Mouse (Mus musculus): ENCODE results near the gene Gipc2. TPM values are rescaled to one million over a fixed set of nuclear protein-coding genes. Genes with fewer than 3 reads are reported as not detected.
"Not testable (repeated sequence)": the region's sequence is repeated elsewhere in the genome, so short reads cannot be mapped to it uniquely, and the experiment has no call there.

Gipc2 gene
- polyA plus RNA-seq, 1 experiment from 2014 or later: 1.5 TPM

DNA sequence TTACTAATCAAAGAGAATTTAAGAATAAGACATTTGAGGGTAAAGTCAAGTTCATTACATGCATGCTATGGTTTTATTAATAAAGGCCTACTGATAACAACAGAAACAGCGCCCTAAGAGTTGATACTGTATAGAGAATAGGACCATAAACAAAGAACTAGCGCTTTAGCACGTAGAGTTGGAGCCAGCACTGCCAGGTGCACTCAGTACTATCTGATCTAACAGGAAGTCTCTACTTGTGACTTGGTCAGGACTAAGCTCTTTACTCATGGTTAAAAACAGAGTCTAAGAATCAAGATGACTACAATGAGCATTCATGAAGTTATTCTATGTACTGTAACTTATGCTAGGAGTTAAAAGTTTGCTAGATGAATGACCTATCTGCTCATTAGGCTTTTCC, 38.5 kb upstream of the Gipc2 start:
- WGBS: 89% methylated on average over 3 of the region's 3 CpGs
- no peak for ATAC-seq (ENCODE audit: low FRiP score)
- H3K27me3 ChIP-seq (ENCODE audit: control insufficient read depth, insufficient read depth, low read length): no peaks in the 10 kb centered on the region

DNA sequence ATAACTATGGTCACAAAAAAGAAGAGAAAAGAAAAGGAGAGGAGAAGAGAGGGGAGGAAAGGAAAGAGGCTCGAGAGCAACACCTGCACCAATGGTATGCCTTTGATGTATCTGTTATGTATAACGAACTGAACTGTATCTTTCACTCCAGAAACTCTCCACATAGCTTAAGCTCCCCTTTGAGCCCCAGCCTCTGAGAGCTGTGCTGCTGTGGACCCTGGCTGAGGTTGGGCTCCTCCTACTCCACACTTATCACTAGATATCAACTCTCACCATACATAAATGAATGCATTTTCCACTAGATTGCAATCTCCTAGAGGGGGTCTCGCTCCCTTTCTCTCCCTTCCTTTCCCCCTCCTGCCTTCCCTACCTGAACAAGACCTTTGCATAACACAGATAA, 38.0 kb upstream of the Gipc2 start:
- no peaks in the 10 kb centered on the region for H3K27me3 ChIP-seq (ENCODE audit: control insufficient read depth, insufficient read depth, low read length)
- 79% methylated on average over 3 of the region's 3 CpGs for WGBS
- H3K36me3 ChIP-seq (ENCODE audit: control insufficient read depth, insufficient read depth, low read length): no peaks in the 10 kb centered on the region
- no peak for ATAC-seq (ENCODE audit: low FRiP score)
- no peaks in the 10 kb centered on the region for H3K9me3 ChIP-seq (ENCODE audit: control insufficient read depth, low read length)
- no peak overlapping the region for H3K4me2 ChIP-seq
- peaks cover 6% of the 10 kb centered on the region for H3K4me1 ChIP-seq (ENCODE audit: control insufficient read depth, insufficient read depth, low read length)
- H3K9ac ChIP-seq (ENCODE audit: low read length): no peak overlapping the region
- no peak for DNase-seq (ENCODE audit: low spot score, missing footprints)
- H3K27ac ChIP-seq (ENCODE audit: low read depth, low read length): no peak overlapping the region
- no peak overlapping the region for H3K4me3 ChIP-seq (ENCODE audit: low read depth, low read length)

More for the DNA sequence above, 38.5 kb upstream of the Gipc2 start:
- Histone ChIP-seq H3K4me1 (ENCODE audit: control insufficient read depth, insufficient read depth, low read length) (peaks cover 10% of the 10 kb centered on the region), H3K9ac (ENCODE audit: low read length) (no peak overlapping the region), H3K4me2 (no peak overlapping the region), H3K27ac (ENCODE audit: low read depth, low read length) (no peak overlapping the region), H3K9me3 (ENCODE audit: control insufficient read depth, low read length) (no peaks in the 10 kb centered on the region), H3K4me3 (ENCODE audit: low read depth, low read length) (no peak overlapping the region), H3K36me3 (ENCODE audit: control insufficient read depth, insufficient read depth, low read length) (no peaks in the 10 kb centered on the region)
- no peak for DNase-seq (ENCODE audit: low spot score, missing footprints)

DNA sequence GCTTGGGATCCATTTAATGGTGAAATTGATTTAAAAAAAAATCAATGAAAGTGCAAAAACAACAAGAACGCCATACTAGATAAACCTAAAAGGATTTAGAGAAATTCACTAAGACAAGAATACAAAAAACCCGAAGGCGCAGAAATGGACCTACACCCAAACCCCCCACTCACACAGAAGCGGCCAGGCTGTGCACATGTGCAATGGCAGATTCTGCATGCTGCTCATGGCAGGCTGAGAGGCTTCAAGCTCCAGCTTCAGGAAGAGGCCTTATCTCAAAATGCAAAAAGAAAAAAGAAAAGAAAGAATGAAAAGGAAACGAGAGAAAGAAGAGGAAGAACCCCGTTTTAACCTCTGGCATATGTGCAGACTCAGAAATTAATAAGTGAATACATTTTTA, 37.4 kb upstream of the Gipc2 start:
- Histone ChIP-seq H3K4me3 (ENCODE audit: low read depth, low read length) (no peak overlapping the region), H3K27ac (ENCODE audit: low read depth, low read length) (no peak overlapping the region), H3K4me1 (ENCODE audit: control insufficient read depth, insufficient read depth, low read length) (peaks cover 2% of the 10 kb centered on the region), H3K27me3 (ENCODE audit: control insufficient read depth, insufficient read depth, low read length) (no peaks in the 10 kb centered on the region), H3K9ac (ENCODE audit: low read length) (no peak overlapping the region), H3K4me2 (no peak overlapping the region), H3K9me3 (ENCODE audit: control insufficient read depth, low read length) (no peaks in the 10 kb centered on the region), H3K36me3 (ENCODE audit: control insufficient read depth, insufficient read depth, low read length) (no peaks in the 10 kb centered on the region)
- DNase-seq (ENCODE audit: low spot score, missing footprints) (no peak), ATAC-seq (ENCODE audit: low FRiP score) (no peak)
- 89% methylated on average over 6 of the region's 6 CpGs for WGBS

DNA sequence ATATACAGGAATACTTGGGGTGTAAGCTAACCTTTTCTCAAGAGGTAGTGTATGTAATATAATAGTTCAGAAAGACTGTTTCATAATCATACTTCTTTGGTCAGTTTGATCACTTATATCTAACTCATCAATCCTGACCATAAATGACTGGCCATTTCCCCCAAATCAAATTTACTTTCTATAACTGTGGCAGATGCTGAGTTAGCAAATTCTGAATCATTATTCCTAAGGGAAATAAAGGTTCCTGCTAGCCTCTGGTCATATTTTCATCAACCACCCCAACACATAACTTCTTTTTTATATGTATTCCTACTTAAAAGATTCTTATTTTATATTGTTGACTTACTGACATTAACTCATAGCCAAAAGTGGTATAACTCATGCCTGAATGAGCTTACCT, 36.9 kb upstream of the Gipc2 start:
- Histone ChIP-seq H3K9ac (ENCODE audit: low read length) (no peak overlapping the region), H3K9me3 (ENCODE audit: control insufficient read depth, low read length) (no peaks in the 10 kb centered on the region), H3K27me3 (ENCODE audit: control insufficient read depth, insufficient read depth, low read length) (no peaks in the 10 kb centered on the region), H3K36me3 (ENCODE audit: control insufficient read depth, insufficient read depth, low read length) (no peaks in the 10 kb centered on the region), H3K4me1 (ENCODE audit: control insufficient read depth, insufficient read depth, low read length) (no peaks in the 10 kb centered on the region), H3K4me2 (no peak overlapping the region), H3K27ac (ENCODE audit: low read depth, low read length) (no peak overlapping the region), H3K4me3 (ENCODE audit: low read depth, low read length) (no peak overlapping the region)
- DNase-seq (ENCODE audit: low spot score, missing footprints) (no peak), ATAC-seq (ENCODE audit: low FRiP score) (no peak)

DNA sequence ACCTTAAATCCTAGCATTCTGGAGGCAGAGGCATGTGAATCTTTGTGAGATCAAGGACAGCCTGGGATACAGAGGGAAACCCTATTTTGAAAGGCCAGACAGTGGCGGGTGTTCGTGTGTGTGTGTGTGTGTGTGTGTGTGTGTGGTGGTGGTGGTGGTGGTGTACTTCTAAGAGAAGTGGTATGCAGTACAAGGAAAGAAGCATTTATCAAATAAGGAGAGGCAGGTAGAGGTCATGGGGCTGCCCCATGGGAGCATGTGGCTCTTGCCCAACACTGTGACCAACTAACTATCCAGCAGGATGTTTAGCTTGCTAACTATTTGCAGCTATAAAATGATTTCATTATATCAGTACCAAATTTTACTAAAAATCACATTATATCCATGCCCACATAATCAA, 35.6 kb upstream of the Gipc2 start:
- Histone ChIP-seq H3K4me2 (no peak overlapping the region), H3K9me3 (ENCODE audit: control insufficient read depth, low read length) (no peaks in the 10 kb centered on the region), H3K4me1 (ENCODE audit: control insufficient read depth, insufficient read depth, low read length) (no peaks in the 10 kb centered on the region), H3K27ac (ENCODE audit: low read depth, low read length) (no peak overlapping the region), H3K9ac (ENCODE audit: low read length) (no peak overlapping the region), H3K4me3 (ENCODE audit: low read depth, low read length) (no peak overlapping the region), H3K27me3 (ENCODE audit: control insufficient read depth, insufficient read depth, low read length) (no peaks in the 10 kb centered on the region), H3K36me3 (ENCODE audit: control insufficient read depth, insufficient read depth, low read length) (no peaks in the 10 kb centered on the region)
- DNase-seq (ENCODE audit: low spot score, missing footprints) (no peak), ATAC-seq (ENCODE audit: low FRiP score) (no peak)
- WGBS: 83% methylated on average over 2 of the region's 2 CpGs

DNA sequence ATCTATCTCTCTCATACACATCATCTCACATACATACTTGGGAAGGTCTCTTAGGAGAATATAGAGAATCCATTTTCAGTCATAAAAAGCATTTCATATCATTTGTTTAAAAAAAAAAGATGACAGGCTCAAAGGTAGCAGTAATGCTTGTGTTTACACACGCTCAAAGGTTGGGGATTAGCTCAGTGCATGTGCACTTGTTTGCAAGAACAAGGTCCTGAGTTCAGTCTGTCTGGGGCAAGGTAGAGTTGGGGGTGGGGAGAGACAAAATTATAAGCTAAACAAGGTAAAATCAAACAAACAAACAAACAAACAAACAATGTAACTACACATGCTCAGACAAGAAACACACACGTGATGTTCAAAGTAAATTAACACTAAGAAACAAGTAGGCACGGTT, 35.2 kb upstream of the Gipc2 start:
- WGBS: 86% methylated on average over 3 of the region's 3 CpGs
- Histone ChIP-seq H3K27ac (ENCODE audit: low read depth, low read length) (no peak overlapping the region), H3K4me2 (no peak overlapping the region), H3K4me1 (ENCODE audit: control insufficient read depth, insufficient read depth, low read length) (no peaks in the 10 kb centered on the region), H3K36me3 (ENCODE audit: control insufficient read depth, insufficient read depth, low read length) (no peaks in the 10 kb centered on the region), H3K9ac (ENCODE audit: low read length) (no peak overlapping the region), H3K9me3 (ENCODE audit: control insufficient read depth, low read length) (no peaks in the 10 kb centered on the region), H3K27me3 (ENCODE audit: control insufficient read depth, insufficient read depth, low read length) (no peaks in the 10 kb centered on the region), H3K4me3 (ENCODE audit: low read depth, low read length) (no peak overlapping the region)
- DNase-seq (ENCODE audit: low spot score, missing footprints) (no peak), ATAC-seq (ENCODE audit: low FRiP score) (no peak)

DNA sequence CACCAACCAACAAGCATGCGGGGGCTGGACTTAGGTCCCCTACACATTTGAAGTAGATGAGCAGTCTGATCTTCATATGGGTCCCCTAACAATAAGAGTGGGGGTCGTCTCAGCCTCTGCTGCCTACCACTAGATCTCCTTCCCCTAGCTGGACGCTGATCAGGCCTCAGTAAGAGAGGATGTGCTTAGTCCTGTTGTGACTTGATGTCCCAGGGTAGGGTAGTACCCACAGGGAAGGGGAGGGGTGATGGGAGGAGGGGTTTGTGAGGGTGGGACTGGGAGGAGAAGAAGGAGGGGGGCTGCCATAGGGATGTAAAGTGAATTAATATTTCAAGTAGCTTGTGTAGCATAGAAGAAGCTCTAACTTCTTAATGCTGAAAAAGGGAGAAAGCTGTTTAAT, 33.1 kb upstream of the Gipc2 start:
- Histone ChIP-seq H3K36me3 (ENCODE audit: control insufficient read depth, insufficient read depth, low read length) (no peaks in the 10 kb centered on the region), H3K9ac (ENCODE audit: low read length) (no peak overlapping the region), H3K4me3 (ENCODE audit: low read depth, low read length) (no peak overlapping the region), H3K4me1 (ENCODE audit: control insufficient read depth, insufficient read depth, low read length) (no peaks in the 10 kb centered on the region), H3K27me3 (ENCODE audit: control insufficient read depth, insufficient read depth, low read length) (no peaks in the 10 kb centered on the region), H3K4me2 (no peak overlapping the region), H3K9me3 (ENCODE audit: control insufficient read depth, low read length) (no peaks in the 10 kb centered on the region), H3K27ac (ENCODE audit: low read depth, low read length) (no peak overlapping the region)
- ATAC-seq (ENCODE audit: low FRiP score): no peak; the same call in 1 of the 2 replicates
- 62% methylated on average over 3 of the region's 3 CpGs for WGBS
- DNase-seq (ENCODE audit: low spot score, missing footprints): no peak

DNA sequence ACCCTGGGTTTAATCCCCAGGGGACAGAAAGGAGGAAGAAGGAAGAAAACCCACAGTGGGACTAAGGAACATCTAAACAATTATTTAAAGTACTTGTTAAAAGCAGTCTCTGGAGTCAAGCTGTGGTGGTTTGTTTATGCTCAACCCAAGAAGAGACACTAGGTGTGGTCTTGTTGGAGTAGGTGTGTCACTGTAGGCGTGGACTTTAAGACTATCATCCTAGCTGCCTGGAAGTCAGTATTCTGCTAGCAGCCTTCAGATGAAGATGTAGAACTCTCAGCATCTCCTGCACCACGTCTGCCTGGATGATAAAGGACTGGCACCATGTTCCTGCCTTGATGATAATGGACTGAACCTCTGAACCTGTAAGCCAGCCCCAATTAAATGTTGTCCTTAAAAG, 31.2 kb upstream of the Gipc2 start:
- H3K4me2 ChIP-seq; H3K4me3 ChIP-seq (ENCODE audit: low read depth, low read length); H3K9me3 ChIP-seq (ENCODE audit: control insufficient read depth, low read length); H3K36me3 ChIP-seq (ENCODE audit: control insufficient read depth, insufficient read depth, low read length); H3K27ac ChIP-seq (ENCODE audit: low read depth, low read length); H3K4me1 ChIP-seq (ENCODE audit: control insufficient read depth, insufficient read depth, low read length); H3K9ac ChIP-seq (ENCODE audit: low read length); ATAC-seq (ENCODE audit: low FRiP score); DNase-seq (ENCODE audit: low spot score, missing footprints); H3K27me3 ChIP-seq (ENCODE audit: control insufficient read depth, insufficient read depth, low read length): not testable (repeated sequence)
- 40% methylated on average over 2 of the region's 2 CpGs for WGBS

DNA sequence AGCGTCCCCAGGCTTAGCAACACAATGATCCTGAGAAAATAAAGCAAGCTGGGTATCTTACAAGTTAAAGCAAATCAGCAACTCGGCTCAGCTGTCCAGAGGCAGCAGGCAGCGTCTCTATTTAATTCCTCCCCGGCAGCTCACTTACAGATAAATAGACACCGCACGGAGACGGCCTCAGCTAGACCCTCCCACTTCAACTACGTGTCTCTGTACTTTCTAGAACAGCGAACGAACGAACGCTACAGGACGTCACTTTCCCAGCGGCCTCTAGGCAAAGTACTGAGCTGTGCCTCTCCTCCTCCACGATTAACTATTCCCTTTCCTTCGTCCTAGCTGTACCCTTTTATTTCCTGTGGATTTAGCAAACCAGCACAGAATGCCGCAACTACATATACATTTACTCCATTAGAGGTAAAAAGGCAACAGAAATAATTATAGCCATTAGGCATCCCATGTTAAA, 27.6 kb upstream of the Gipc2 start:
- ATAC-seq (ENCODE audit: low FRiP score): peak; percentile 96
- Histone ChIP-seq H3K9ac (ENCODE audit: low read length) (peak overlapping the region; percentile 59), H3K4me2 (peak overlapping the region; percentile 59), H3K27me3 (ENCODE audit: control insufficient read depth, insufficient read depth, low read length) (no peaks in the 10 kb centered on the region), H3K36me3 (ENCODE audit: control insufficient read depth, insufficient read depth, low read length) (no peaks in the 10 kb centered on the region), H3K27ac (ENCODE audit: low read depth, low read length) (peak overlapping the region; percentile 35; the same call in 1 of the 2 replicates), H3K4me3 (ENCODE audit: low read depth, low read length) (peak overlapping the region; percentile 37), H3K4me1 (ENCODE audit: control insufficient read depth, insufficient read depth, low read length) (peaks cover 3% of the 10 kb centered on the region), H3K9me3 (ENCODE audit: control insufficient read depth, low read length) (no peaks in the 10 kb centered on the region)
- WGBS: 1% methylated on average over 17 of the region's 17 CpGs
- peak; percentile 95 for DNase-seq (ENCODE audit: low spot score, missing footprints)

DNA sequence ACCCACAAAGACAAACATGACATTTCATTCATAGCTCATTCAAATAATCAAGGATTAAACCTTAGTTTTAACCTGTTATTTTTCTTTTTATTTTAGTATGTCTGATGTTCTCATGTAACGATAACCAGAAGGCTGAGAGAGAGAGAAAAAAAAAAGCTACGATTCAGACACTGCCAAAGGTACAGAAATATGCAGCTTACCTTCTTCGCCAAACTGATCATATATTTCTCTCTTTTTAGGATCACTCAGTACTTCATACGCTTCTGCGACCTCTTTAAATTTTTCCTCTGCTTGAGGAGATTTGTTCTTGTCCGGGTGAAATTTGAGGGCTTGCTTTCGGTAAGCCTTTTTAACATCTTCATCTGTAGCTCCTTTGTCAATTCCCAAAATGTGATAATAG, 27.1 kb upstream of the Gipc2 start:
- peak overlapping the region; percentile 37 for H3K4me3 ChIP-seq (ENCODE audit: low read depth, low read length)
- no peaks in the 10 kb centered on the region for H3K27me3 ChIP-seq (ENCODE audit: control insufficient read depth, insufficient read depth, low read length)
- DNase-seq (ENCODE audit: low spot score, missing footprints): no peak
- peak overlapping the region; percentile 59 for H3K9ac ChIP-seq (ENCODE audit: low read length)
- no peaks in the 10 kb centered on the region for H3K9me3 ChIP-seq (ENCODE audit: control insufficient read depth, low read length)
- no peak; the same call in 1 of the 2 replicates for ATAC-seq (ENCODE audit: low FRiP score)
- peaks cover 3% of the 10 kb centered on the region for H3K4me1 ChIP-seq (ENCODE audit: control insufficient read depth, insufficient read depth, low read length)
- no peaks in the 10 kb centered on the region for H3K36me3 ChIP-seq (ENCODE audit: control insufficient read depth, insufficient read depth, low read length)
- 16% methylated on average over 7 of the region's 7 CpGs for WGBS
- H3K4me2 ChIP-seq: peak overlapping the region; percentile 59
- H3K27ac ChIP-seq (ENCODE audit: low read depth, low read length): peak overlapping the region; percentile 35; the same call in 1 of the 2 replicates
